Mouse (Mus musculus) gastrocnemius, postnatal 14 days (tissue): ENCODE measurements at regions not wholly inside any gene's neighbourhood (a gene's known extent, or its start where the extent isn't known, plus 50 kb on each side); places are given as distances from the start of the nearest gene placed in this dataset.
A peak's percentile ranks its signal among the peaks of the same experiment; 100 is the strongest.

Experiments used
- DNase-seq: peaks from one replicate; pipeline ENCODE4 v3.0.0; 2021; ENCODE audit warnings: mixed read lengths
- intact Hi-C: fragments of 180-260 bp; cut with DNase I; formaldehyde crosslinking; loops from one replicate; pipeline ENCODE4 v1.15.1; 2025; ENCODE audit warnings: low total_unique reads

DNA sequence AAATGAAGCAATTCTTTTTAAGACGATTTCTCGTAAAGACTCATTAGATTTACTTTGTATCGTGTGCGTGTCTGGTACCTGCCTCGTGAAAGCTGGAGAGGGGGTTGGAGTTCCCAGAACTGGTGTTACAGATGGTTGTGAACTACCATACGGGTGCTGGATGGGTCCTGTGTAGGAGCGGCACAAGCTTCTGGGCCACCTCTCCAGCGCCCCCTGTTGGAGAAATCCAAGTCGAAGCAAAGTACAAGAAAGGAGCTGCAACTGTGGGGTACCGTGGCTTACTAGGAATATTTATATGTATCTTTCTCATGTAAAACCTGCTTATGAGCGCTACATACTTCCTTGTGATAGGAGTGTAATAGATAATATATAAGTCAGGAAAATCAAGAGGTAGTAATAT is 281.3 kb downstream of the Hhipl2 start:
- intact Hi-C loops: no loop called here
- DNase-seq: no peak

GRCm38 (mm10) chr1:183702888-183703287 is 284.9 kb downstream of the Hhipl2 start:
- intact Hi-C loops: no loop called here
- DNase-seq: no peak

DNA sequence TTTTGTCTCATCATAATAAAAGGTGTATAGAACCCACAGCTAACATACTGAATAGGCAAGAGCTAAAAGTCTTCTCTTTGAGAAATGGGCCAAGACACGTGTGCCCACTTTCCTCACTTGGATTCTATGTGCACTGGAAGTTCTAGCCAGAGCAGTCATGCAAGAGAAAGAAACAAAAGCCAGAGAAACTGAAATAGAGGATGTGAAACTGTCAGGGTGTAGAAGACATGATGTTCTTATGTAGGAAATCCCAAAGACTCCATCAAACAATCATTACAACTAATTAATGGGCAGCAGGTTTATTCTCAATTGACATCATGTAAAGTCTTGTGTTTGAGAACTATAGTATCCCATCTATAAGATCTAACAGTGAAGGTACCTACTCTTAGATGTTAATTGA is 294.9 kb downstream of the Hhipl2 start:
- no peak for DNase-seq
- intact Hi-C loops: no loop called here

GRCm38 (mm10) chr1:183717060-183717459 is 296.0 kb upstream of the Dusp10 start:
- intact Hi-C loops: no loop called here
- no peak for DNase-seq

GRCm38 (mm10) chr1:183749126-183749525 is 264.0 kb upstream of the Dusp10 start:
- intact Hi-C loops: no loop called here
- no peak for DNase-seq

DNA sequence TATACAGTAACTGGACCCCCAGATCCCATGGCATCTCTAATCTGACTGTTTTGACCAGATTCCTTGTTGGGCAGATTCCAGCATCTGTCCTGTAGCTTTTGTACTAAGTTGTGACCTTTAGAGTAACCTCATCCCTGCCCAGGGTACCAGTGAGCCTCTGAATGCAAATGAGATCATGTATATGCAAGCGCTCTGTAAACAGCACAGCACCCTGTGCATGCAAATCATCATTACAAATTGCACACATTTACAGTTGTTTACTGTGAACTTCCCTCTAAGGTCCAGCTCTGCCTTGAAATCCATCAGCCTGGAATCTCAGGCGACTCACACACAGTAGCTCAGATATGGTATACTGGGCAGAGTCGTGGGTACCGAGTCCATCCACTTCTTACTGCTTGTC is 258.6 kb upstream of the Dusp10 start:
- intact Hi-C loops: no loop called here
- no peak for DNase-seq

DNA sequence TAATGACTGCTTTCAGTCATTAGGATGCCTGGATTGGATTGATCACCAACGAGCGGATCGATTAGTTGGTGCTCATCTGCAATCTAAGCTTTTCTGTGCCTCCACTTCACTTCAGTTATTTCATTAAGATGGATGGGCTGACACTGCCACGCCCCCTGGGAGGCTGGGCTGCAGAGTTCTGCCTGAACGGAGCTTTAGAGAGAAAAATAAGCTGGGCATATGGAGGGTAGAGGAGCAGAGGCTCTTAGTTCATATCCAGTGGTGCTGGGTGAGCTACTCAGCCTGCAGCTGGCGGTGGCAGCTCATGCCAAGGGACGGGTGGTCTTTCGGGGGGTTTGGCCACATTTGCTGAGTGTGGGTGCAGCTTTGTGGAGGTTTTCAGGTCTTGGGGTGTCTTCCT is 256.4 kb upstream of the Dusp10 start:
- intact Hi-C loops: no loop called here
- no peak for DNase-seq

GRCm38 (mm10) chr1:183763864-183764726 is 249.0 kb upstream of the Dusp10 start:
- no peak for DNase-seq
- intact Hi-C loops: no loop called here

- intact Hi-C loops: no loop called here
- DNase-seq: no peak
These were observed 240.3 kb upstream of the Dusp10 start for GRCm38 (mm10) chr1:183772844-183773243.

DNA sequence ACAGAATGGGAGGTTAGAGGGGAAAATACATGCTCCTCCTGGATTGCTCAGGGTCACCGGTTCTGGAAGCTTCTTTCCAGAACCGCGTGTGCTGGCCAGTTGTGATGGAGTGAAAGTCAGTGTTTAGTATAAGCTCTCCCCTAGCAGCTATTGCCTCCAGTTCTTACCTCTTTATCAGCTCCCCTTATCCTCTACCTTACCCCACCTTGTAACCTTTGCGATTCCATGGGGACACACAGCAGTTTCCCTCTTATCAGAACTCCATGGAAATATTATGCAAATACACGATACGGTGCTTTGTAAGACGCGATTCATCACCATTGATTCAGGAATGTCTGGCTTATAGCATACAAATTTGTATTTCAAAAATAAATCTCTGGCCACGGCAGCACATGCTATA is 232.9 kb upstream of the Dusp10 start:
- DNase-seq: no peak
- intact Hi-C loops: no loop called here

- no peak for DNase-seq
- intact Hi-C loops: no loop called here
These were observed 232.3 kb upstream of the Dusp10 start for GRCm38 (mm10) chr1:183780779-183781178.

DNA sequence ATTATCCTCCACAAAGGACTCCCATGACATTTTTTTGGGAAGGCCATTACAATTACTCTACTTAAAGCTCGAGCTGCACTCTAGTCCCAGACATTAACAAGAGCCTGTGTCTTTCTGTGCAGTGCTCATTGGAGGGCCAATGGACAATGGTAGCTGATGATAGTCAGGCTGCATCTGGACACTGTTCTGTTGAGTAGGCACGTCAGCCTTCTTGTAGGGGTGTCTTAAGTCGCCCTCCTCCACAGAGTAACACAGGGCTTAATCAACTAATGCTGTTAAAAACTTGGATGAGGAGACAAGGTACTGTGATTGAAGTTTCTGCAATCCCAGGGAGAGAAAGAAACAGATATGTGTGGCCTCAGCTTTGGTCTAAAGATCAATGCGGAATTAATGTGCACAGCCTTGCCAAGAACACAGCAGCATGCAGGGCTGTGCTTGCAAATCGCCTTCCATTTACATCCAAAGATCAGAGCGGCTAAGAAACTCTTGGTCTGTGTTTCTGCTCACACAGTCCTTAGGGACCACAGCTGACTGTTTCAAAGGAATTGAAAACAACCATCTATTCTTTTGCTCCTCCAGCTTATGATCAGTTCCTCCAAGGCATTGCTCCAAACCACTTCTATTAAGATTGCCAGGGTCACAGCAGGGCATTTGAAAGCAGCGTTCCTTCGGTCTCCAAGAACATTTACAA is 229.5 kb upstream of the Dusp10 start:
- DNase-seq: peak; percentile 16
- intact Hi-C loops: no loop called here

DNA sequence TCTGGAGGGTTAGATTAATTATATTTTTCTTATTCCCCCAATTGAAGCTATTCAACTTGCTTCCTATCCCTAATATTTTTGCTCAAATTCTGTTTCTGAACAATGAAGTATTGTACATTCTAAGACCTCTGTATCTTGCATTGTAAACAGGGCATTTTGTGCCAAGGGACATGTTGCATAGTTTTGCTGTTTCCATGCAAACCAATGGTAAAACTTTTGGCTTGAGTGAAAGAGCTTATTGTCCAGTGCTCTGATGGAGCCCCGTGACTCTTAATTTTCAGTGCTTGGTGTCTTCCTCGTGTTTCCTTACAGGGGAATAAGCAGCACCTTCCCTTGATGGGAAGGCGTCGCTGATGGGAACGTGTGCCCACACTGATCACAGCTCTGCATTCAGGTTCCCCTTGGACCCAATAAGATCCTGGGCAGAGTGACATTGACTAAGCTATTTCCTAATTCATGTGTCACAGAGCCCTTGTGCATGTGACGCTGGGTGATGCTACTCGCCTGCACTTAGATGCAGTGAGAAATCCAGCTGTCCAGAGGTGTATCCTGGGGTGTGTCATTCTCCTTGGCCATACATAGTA is 220.8 kb upstream of the Dusp10 start:
- intact Hi-C loops: no loop called here
- no peak for DNase-seq

GRCm38 (mm10) chr1:183793324-183793723 is 219.8 kb upstream of the Dusp10 start:
- DNase-seq: no peak

DNA sequence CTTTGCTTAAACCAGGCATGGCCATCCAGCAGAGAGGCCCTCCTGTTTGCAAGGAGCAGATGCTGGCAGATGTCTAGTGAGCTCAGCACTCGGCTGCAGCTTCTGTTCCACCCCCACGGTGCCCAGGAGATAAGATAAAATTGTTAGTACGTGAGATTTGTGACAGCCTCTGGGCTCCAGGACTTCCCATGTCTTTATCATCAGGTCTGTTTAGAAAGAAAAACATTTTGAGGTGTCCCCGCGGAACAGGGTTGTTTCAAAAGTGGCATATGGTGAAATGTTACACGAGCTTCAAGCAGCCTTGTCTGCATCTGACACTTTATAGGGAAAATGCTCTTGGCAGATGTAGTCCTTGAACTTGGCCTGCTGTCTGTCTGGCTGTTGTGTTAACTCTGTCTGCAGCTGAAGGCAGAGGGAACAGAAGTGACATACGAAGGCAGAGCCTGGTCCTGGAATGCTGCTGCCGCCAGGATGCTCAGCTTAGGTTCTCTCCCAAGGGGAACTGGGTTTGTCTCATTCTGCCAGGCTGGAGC is 219.1 kb upstream of the Dusp10 start:
- no peak for DNase-seq
- intact Hi-C loops: no loop called here

More at GRCm38 (mm10) chr1:183793324-183793723, 219.8 kb upstream of the Dusp10 start:
- intact Hi-C loops: no loop called here

GRCm38 (mm10) chr1:183802351-183802750 is 210.8 kb upstream of the Dusp10 start:
- no peak for DNase-seq
- intact Hi-C loops: no loop called here

- DNase-seq: no peak
- intact Hi-C loops: no loop called here
These were observed 209.7 kb upstream of the Dusp10 start for GRCm38 (mm10) chr1:183803357-183803756.

GRCm38 (mm10) chr1:183803826-183804225 is 209.3 kb upstream of the Dusp10 start:
- intact Hi-C loops: no loop called here
- no peak for DNase-seq

DNA sequence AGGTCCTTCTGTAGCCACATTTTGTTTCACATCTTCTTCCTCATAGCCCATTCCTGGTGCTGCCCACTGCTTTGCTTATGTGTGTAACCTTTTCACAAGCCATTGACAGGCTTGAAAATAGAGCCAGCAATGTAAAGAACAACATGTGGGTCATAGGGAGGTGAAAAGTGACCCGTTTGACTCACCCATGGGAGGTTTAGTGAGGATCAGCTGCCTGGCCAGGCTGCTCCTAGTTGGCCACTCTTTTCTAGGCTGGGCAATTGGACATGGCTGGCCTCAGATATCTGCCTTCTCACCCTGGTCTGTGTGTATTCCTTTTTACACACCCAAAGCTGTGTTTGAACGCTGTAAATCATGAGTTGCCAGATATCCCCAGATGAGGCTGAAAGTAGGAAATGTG is 208.8 kb upstream of the Dusp10 start:
- intact Hi-C loops: no loop called here
- no peak for DNase-seq
